Mouse (Mus musculus) heart, embryonic 11.5 days (tissue): ENCODE results near the gene Entpd5. TPM values are rescaled to one million over a fixed set of nuclear protein-coding genes. Genes with fewer than 3 reads are reported as not detected.

Experiments used
- ATAC-seq: fragments of 200-750 bp; cut with Nextera tagmentation; replicated peaks from 2 replicates; pipeline ENCODE4 v1.8.0; 2017; ENCODE audit warnings: moderate library complexity; ENCODE audit not compliant: insufficient number of reproducible peaks, low FRiP score, low TSS enrichment
- H3K27ac ChIP-seq: fragments of 300-500 bp; sonication (generic); 2 replicates; pipeline ENCODE4 v1.5.1; 2014; ENCODE audit warnings: mild to moderate bottlenecking, low read depth, low read length
- H3K27me3 ChIP-seq: fragments of 300-500 bp; sonication (generic); 2 replicates; pipeline ENCODE4 v1.6.1; 2014; ENCODE audit warnings: mild to moderate bottlenecking, low read length, mixed read lengths; ENCODE audit not compliant: control insufficient read depth, insufficient read depth
- H3K36me3 ChIP-seq: fragments of 300-500 bp; sonication (generic); 2 replicates; pipeline ENCODE4 v1.6.1; 2014; ENCODE audit warnings: mild to moderate bottlenecking, low read length, moderate library complexity, mixed read lengths; ENCODE audit not compliant: control insufficient read depth, insufficient read depth
- H3K4me1 ChIP-seq: fragments of 300-500 bp; sonication (generic); 2 replicates; pipeline ENCODE4 v1.6.1; 2014; ENCODE audit warnings: low read length; ENCODE audit not compliant: control insufficient read depth, insufficient read depth
- H3K4me2 ChIP-seq: fragments of 300-500 bp; sonication (generic); 2 replicates; pipeline ENCODE4 v1.6.1; 2014; ENCODE audit warnings: mild to moderate bottlenecking, moderate library complexity
- H3K4me3 ChIP-seq: fragments of 300-500 bp; sonication (generic); 2 replicates; pipeline ENCODE4 v1.5.1; 2014; ENCODE audit warnings: low read depth, low read length
- H3K9ac ChIP-seq: fragments of 300-500 bp; sonication (generic); 2 replicates; pipeline ENCODE4 v1.6.1; 2014; ENCODE audit warnings: mild to moderate bottlenecking, low read depth, low read length, moderate library complexity
- H3K9me3 ChIP-seq: fragments of 300-500 bp; sonication (generic); replicated peaks from 2 replicates; pipeline ENCODE4 v1.6.1; 2016; ENCODE audit warnings: low read length; ENCODE audit not compliant: control insufficient read depth
- WGBS: fragments of 180-500 bp; shearing (Covaris S2); extraction: QIAGEN DNeasy Blood & Tissue Kit; methylation state at CpG from one replicate; pipeline ENCODE4 v1.1.7; 2014; ENCODE audit not compliant: insufficient replicate concordance; 5-methylcytosine and 5-hydroxymethylcytosine counted together
- polyA plus RNA-seq: library from polyadenylated mRNA; unstranded; fragments of >200 nt; fragmentation: Nextera tagmentation; extraction: Ambion mirVana; gene quantifications from 2 replicates; pipeline ENCODE4 v1.2.1, GENCODE M21; 2014

Gene Entpd5
- polyA plus RNA-seq, 1 experiment from 2014 or later = 26.9 TPM

DNA sequence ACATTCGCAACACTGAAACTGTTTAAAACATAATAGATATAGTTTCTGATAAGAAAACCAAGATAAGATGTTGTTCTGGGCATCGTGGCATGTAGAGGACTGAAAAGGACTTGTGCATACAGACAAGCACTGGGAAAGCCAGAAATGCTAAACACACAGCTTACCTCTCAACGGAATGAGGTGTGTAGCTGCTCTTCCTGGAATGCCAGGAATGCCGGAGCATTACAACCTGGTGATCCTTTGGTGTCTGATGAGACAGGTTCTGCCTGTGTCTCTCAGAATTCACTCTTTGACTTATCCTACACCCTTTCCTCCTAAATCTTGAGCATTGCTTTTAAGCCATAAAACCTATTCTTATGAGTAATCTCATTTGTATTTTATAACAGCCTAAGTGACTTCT is 33.7 kb upstream of the Entpd5 start:
- ATAC-seq = no peak
- 72% methylated on average over 4 of the region's 4 CpGs for WGBS
- H3K27ac ChIP-seq = no peak overlapping the region
- no peak overlapping the region for H3K9ac ChIP-seq
- H3K4me2 ChIP-seq = no peak overlapping the region
- H3K27me3 ChIP-seq = no peaks in the 10 kb centered on the region
- H3K4me1 ChIP-seq = no peaks in the 10 kb centered on the region
- H3K36me3 ChIP-seq = no peaks in the 10 kb centered on the region
- no peak overlapping the region for H3K4me3 ChIP-seq
- H3K9me3 ChIP-seq = no peaks in the 10 kb centered on the region

DNA sequence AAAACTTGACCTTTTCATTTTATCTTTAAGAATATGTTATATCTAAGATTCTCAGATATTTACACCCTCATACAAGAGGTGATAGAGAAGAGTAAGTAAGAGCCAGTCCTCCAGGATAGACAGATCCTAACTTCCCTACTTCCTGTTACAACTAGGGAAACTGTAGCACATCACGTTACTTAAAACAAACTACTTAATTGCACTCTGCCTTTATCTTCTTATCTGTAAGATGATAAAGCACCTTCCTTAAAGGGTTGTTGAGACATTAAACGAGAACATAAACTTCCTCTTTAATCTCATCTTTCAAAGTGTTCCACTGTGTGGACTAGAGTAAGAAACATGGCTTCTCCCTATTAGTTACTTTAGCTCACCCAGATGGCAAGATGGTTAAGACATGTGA is 29.9 kb upstream of the Entpd5 start:
- H3K4me2 ChIP-seq = no peak overlapping the region
- H3K9ac ChIP-seq = no peak overlapping the region
- H3K9me3 ChIP-seq = no peaks in the 10 kb centered on the region
- no peak for ATAC-seq
- no peaks in the 10 kb centered on the region for H3K36me3 ChIP-seq
- no peak overlapping the region for H3K4me3 ChIP-seq
- no peaks in the 10 kb centered on the region for H3K27me3 ChIP-seq
- no peaks in the 10 kb centered on the region for H3K4me1 ChIP-seq
- H3K27ac ChIP-seq = no peak overlapping the region
- WGBS = 44% methylated on average over 2 of the region's 2 CpGs

DNA sequence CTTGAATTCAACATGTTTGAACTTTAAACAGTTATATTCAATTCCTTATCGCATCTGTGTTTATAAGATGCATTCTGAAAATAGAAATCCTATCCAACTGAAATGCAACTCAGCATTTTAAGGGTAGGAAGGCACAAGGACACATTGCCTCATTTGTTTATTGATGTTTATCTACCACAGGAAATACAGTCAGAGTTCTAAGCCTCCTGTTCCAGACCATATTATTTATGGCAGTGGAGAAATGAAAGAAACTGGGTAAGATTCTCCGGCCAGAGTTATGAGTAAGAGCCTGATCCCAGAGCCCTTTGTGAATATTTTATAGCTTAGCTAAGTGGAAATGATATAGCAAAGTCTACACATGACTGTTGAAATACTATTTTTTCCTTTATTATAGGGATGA is 21.0 kb upstream of the Entpd5 start:
- ATAC-seq = no peak
- 93% methylated on average over 2 of the region's 2 CpGs for WGBS

DNA sequence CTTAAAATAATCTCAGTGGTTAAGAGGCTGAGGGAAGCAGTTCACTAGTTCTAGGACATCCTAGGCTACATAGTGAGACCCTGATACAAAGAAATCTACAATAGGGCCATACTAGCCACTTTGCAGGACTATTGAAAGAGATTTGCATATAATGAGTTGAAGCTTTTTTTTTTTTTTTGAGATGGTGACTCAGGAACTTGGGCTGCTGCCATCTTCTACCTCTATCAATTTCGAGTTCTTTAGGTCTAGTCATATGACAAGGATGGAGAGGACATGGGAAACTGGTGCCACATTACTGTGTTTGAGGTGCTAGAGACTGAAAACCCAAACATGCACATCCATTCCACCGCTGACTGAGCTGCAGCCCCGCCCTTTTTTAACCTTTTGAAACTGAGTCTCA is 15.2 kb upstream of the Entpd5 start:
- ATAC-seq = no peak
- Histone ChIP-seq H3K4me3 (no peak overlapping the region), H3K9me3 (no peaks in the 10 kb centered on the region), H3K4me1 (no peaks in the 10 kb centered on the region), H3K4me2 (no peak overlapping the region), H3K27ac (no peak overlapping the region), H3K9ac (no peak overlapping the region), H3K36me3 (no peaks in the 10 kb centered on the region), H3K27me3 (no peaks in the 10 kb centered on the region)
- 49% methylated on average over 3 of the region's 3 CpGs for WGBS

More for the DNA sequence above, 21.0 kb upstream of the Entpd5 start:
- Histone ChIP-seq H3K4me1 (no peaks in the 10 kb centered on the region), H3K4me3 (no peak overlapping the region), H3K27ac (no peak overlapping the region), H3K4me2 (no peak overlapping the region), H3K36me3 (no peaks in the 10 kb centered on the region), H3K27me3 (no peaks in the 10 kb centered on the region), H3K9me3 (no peaks in the 10 kb centered on the region), H3K9ac (no peak overlapping the region)

DNA sequence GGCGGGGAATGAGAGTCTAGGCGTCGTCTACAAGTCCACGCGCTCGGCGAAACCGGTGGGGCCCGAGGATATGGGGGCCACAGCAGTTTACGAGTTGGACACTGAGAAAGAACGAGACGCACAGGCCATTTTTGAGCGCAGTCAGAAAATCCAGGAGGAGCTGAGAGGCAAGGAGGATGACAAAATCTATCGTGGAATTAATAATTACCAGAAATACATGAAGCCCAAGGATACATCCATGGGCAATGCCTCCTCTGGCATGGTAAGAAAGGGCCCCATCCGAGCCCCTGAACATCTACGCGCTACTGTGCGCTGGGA is 8.7 kb upstream of the Entpd5 start:
- Histone ChIP-seq H3K4me2 (peak overlapping the region; percentile 85), H3K27me3 (no peaks in the 10 kb centered on the region), H3K4me1 (peaks cover 4% of the 10 kb centered on the region; the same call in 1 of the 2 replicates), H3K27ac (peak overlapping the region; percentile 76; the same call in 1 of the 2 replicates), H3K4me3 (peak overlapping the region; percentile 56), H3K9ac (peak overlapping the region; percentile 80), H3K36me3 (no peaks in the 10 kb centered on the region), H3K9me3 (peaks cover 2% of the 10 kb centered on the region; the same call in 1 of the 2 replicates)
- ATAC-seq = no peak
- 29% methylated on average over 18 of the region's 18 CpGs for WGBS

DNA sequence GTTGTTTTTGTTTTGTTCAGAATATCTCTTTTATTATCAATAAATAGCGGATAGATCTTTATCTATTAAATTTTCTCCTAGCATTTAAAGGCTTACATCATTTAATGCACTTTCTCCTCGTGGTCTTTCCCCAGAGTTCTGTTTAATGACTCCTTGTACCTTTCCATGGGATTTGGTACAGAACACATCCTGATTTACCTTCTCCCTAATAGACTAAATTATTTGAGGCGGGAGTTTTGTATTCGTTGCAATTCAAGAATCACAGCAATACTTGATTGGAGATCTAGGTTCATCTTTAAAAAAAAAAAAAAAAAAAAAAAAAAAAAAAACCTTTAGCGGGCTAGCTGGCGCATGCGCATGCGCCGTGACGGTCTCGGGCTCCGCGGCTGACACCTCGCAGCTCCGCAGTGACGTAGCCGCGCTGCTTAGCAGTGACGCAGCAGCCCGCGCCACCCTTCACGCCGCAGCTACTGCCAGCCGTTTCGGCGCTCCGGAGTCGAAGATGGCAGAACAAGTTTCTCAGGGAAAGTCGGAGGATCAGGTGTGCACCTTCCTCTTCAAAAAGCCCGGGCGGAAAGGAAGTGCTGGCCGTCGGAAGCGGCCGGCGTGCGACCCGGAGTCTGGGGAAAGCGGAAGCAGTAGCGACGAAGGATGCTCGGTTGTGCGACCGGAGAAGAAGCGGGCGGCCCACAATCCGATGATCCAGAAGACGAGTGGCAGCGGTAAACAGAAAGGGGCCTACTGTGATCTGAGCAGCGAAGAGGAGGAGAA is 8.2 kb upstream of the Entpd5 start, which contains the start of gene Rnf113a2:
Gene Rnf113a2 (plus strand): TSS at position 363 of the 771 bp plus-strand sequence.
- WGBS = 4% methylated on average over 50 of the region's 50 CpGs
- H3K4me1 ChIP-seq = peaks cover 4% of the 10 kb centered on the region; the same call in 1 of the 2 replicates
- peak within 1 kb of the TSS; percentile 80 for H3K9ac ChIP-seq
- H3K4me2 ChIP-seq = peak within 1 kb of the TSS; percentile 85
- peak within 1 kb of the TSS; percentile 56 for H3K4me3 ChIP-seq
- H3K27ac ChIP-seq = peak within 1 kb of the TSS; percentile 76; the same call in 1 of the 2 replicates
- peak; percentile 78; the same call in 1 of the 2 replicates for ATAC-seq
- H3K27me3 ChIP-seq = no peaks in the 10 kb centered on the region
- H3K9me3 ChIP-seq = peaks cover 2% of the 10 kb centered on the region; the same call in 1 of the 2 replicates
- H3K36me3 ChIP-seq = no peaks in the 10 kb centered on the region

DNA sequence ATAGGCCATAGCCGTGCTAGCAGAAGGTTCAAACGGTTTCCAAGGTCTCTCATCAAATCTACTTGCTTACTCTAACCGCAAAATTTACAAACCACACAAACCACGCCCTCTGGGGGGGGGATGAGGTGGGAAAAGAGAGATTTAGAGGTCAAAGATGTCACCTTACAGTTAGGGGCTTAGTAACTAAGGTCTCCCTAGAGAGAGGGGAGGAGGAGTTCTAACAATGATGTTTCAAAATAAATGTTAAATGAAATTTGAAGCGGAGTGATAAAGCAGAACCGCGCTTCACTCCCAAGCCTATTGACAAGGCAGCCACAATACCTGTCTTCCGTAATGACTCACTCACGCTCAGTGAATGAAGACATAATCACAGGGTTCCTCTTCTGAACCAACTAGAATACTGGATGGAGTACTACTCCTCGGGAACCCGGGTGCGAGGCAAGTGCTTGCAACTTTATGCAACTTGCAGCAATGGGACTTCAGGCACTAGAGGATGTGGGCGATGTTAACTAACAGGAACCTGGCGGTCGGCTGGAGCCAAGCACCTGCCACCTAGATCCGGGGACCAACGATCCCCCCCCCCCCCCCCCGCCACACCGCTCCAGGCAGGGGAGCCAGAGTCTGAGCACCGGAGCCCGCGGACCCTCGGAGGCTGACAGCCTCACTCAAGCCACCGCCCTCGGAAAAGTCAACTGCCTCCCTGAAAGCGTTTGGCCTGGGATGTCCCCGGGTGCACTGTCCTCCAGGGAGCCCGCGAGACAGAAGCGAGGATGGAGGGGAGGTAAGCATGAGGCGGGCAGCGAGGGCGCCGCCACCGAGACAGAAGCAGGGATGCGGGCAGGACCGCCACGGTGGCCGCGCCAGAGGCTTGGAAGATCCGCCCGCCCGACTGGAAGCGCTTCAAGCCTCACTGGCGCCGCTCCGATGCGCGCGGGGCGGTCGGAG is 683 bp downstream of the Entpd5 start:
- peak overlapping the region; percentile 89 for H3K4me2 ChIP-seq
- no peaks in the 10 kb centered on the region for H3K36me3 ChIP-seq
- H3K9ac ChIP-seq = peak overlapping the region; percentile 92
- ATAC-seq = peak; percentile 48; the same call in 1 of the 2 replicates
- H3K4me1 ChIP-seq = peaks cover 3% of the 10 kb centered on the region; the same call in 1 of the 2 replicates
- no peaks in the 10 kb centered on the region for H3K27me3 ChIP-seq
- 2% methylated on average over 47 of the region's 52 CpGs for WGBS
- H3K9me3 ChIP-seq = no peaks in the 10 kb centered on the region
- H3K27ac ChIP-seq = peak overlapping the region; percentile 85
- H3K4me3 ChIP-seq = peak overlapping the region; percentile 82

DNA sequence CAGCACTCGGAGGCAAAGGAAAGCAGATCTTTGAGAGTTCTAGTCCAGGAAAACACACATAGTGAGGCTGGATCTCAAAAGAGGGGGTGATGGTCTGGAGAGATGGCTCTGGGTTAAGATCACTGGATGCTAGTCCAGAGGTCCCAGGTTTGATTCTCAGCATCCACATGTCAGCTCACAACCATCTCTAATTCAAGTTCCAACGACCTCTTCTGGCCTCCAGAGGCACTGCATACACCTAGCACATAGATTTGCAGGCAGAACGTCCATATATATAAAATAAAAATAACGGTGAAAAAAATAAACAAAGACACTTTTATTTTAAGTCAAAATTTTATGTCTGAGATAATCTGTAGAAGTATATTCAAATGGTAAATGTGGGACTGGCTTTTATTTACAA is 1.6 kb downstream of the Entpd5 start:
- H3K4me3 ChIP-seq = no peak overlapping the region
- WGBS = 55% methylated on average over 4 of the region's 4 CpGs
- H3K27ac ChIP-seq = no peak overlapping the region
- H3K4me1 ChIP-seq = peaks cover 3% of the 10 kb centered on the region; the same call in 1 of the 2 replicates
- H3K36me3 ChIP-seq = no peaks in the 10 kb centered on the region
- H3K9me3 ChIP-seq = no peaks in the 10 kb centered on the region
- H3K27me3 ChIP-seq = no peaks in the 10 kb centered on the region
- no peak for ATAC-seq
- H3K4me2 ChIP-seq = no peak overlapping the region
- no peak overlapping the region for H3K9ac ChIP-seq
